Mouse (Mus musculus): ENCODE measurements at regions not wholly inside any gene's neighbourhood (a gene's known extent, or its start where the extent isn't known, plus 50 kb on each side); places are given as distances from the start of the nearest gene placed in this dataset.

DNA sequence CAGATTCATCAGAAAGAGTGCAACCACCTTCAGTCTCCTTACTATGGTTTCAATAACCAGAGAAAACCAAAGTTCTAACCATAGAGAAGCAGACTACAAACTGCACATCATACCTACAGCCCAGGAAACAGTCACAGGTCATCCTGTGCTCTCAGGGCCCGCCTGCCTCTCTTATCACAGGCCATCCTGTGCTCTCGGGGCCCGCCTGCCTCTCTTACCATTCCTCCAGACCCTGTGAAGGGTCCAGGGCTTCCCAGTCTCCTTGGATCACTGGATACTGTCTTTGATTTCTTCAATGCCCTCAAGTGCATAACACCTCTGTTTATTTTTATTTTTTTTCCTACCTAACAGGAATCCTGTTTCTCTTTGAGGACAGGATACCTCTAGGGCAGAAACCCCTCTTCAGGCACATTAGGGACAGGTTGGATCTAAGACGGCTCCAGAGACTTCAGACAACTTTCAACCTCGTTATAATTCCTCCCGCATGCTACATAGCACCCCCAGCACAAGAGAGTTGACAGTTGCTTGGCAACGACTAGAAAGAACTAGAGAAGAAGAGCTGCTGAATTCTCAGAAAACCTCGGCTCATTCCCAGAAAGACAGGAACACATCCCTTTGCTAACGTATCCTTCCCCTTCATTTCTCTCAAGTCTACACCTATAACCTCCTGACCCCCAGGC lies 95.4 kb upstream of the Bmper start:
- DNase-seq: no peak
- H3K4me1 ChIP-seq (replicated peaks; ENCODE audit: control insufficient read depth, insufficient read depth, low read length): no peaks in the 10 kb centered on the region
- no peaks in the 10 kb centered on the region for H3K27me3 ChIP-seq (ENCODE audit: control insufficient read depth, insufficient read depth, low read length)
- no peak overlapping the region for H3K27ac ChIP-seq (ENCODE audit: control insufficient read depth, insufficient read depth, low read length)
- no peak overlapping the region for H3K4me3 ChIP-seq (ENCODE audit: control insufficient read depth, insufficient read depth, low read length)
- 35% methylated on average over 9 of the region's 9 CpGs for WGBS
- H3K36me3 ChIP-seq (ENCODE audit: control insufficient read depth, insufficient read depth, low read length): no peaks in the 10 kb centered on the region
- TF ChIP-seq POLR2A (IDR thresholded peaks at IDR 0.05; ENCODE audit: control insufficient read depth, extremely low read depth, insufficient read depth, low read length, poor library complexity): no peak
- TF ChIP-seq CTCF (IDR thresholded peaks at IDR 0.05; ENCODE audit: borderline replicate concordance, control insufficient read depth, extremely low read depth, insufficient read depth, low read length, poor library complexity): no peak

DNA sequence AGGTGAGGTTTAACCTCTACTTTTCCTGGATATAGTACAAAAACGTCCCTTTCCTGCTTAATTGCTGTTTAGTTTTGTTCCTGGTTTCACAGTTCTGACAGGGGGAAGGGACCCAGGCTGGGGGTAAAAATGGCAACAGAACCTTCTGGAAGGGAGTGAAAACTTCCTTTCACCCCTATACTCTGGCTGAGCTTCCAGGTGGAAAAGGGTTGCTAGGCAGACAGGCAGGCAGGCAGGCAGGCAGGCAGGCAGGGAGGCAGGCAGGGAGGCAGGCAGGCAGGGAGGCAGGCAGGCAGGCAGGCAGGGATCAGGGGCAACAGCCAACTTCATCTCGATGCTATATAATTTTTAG lies 94.9 kb upstream of the Bmper start:
- no peak for TF ChIP-seq POLR2A (IDR thresholded peaks at IDR 0.05; ENCODE audit: control insufficient read depth, extremely low read depth, insufficient read depth, low read length, poor library complexity)
- TF ChIP-seq CTCF (IDR thresholded peaks at IDR 0.05; ENCODE audit: borderline replicate concordance, control insufficient read depth, extremely low read depth, insufficient read depth, low read length, poor library complexity): no peak
- WGBS: 52% methylated on average over 2 of the region's 2 CpGs
- Histone ChIP-seq H3K4me1 (replicated peaks; ENCODE audit: control insufficient read depth, insufficient read depth, low read length) (no peaks in the 10 kb centered on the region), H3K27ac (ENCODE audit: control insufficient read depth, insufficient read depth, low read length) (no peak overlapping the region), H3K4me3 (ENCODE audit: control insufficient read depth, insufficient read depth, low read length) (no peak overlapping the region), H3K27me3 (ENCODE audit: control insufficient read depth, insufficient read depth, low read length) (no peaks in the 10 kb centered on the region), H3K36me3 (ENCODE audit: control insufficient read depth, insufficient read depth, low read length) (no peaks in the 10 kb centered on the region)
- DNase-seq: no peak

GRCm38 (mm10) chr9:23134006-23134405 lies 88.9 kb upstream of the Bmper start:
- Histone ChIP-seq H3K4me3 (ENCODE audit: control insufficient read depth, insufficient read depth, low read length) (no peak overlapping the region), H3K27ac (ENCODE audit: control insufficient read depth, insufficient read depth, low read length) (no peak overlapping the region), H3K27me3 (ENCODE audit: control insufficient read depth, insufficient read depth, low read length) (no peaks in the 10 kb centered on the region), H3K36me3 (ENCODE audit: control insufficient read depth, insufficient read depth, low read length) (no peaks in the 10 kb centered on the region), H3K4me1 (replicated peaks; ENCODE audit: control insufficient read depth, insufficient read depth, low read length) (no peaks in the 10 kb centered on the region)
- 91% methylated on average over 2 of the region's 2 CpGs for WGBS
- no peak for DNase-seq
- TF ChIP-seq CTCF (IDR thresholded peaks at IDR 0.05; ENCODE audit: borderline replicate concordance, control insufficient read depth, extremely low read depth, insufficient read depth, low read length, poor library complexity) (no peak), POLR2A (IDR thresholded peaks at IDR 0.05; ENCODE audit: control insufficient read depth, extremely low read depth, insufficient read depth, low read length, poor library complexity) (no peak)

DNA sequence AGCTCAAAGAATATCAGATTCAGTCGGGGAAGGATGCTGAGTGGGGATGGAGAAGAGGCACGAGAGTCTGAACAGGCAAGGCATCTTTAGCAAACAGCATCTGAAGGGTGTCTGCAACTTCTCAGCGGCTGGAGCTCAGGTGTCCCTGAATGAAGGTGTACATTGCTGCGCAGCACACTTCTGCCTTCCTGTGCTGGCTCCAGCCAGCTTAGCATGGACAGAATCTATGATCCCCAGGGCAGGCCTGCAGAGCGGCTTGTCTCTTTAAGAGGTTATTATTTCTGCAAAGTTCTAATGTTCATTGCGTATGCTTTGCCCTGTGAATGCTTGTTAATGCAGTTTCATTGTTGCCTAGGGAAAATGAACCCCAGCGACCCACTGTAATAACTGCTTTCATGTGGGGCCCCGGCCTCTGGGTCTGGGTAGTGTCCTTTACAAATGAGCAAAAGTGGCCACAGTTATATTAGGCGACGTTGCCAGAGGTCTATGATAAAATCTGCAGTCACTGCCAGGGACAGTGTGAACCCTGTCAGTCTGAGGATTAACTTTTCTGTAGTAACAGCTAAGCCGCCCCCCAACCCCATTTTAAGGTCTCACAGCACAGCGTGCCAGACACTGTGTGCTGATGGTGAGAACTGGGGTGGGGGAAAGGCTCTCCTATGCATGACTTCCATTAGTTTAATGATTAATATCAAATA lies 88.3 kb upstream of the Bmper start:
- no peak overlapping the region for H3K4me3 ChIP-seq (ENCODE audit: control insufficient read depth, insufficient read depth, low read length)
- no peaks in the 10 kb centered on the region for H3K4me1 ChIP-seq (replicated peaks; ENCODE audit: control insufficient read depth, insufficient read depth, low read length)
- no peaks in the 10 kb centered on the region for H3K27me3 ChIP-seq (ENCODE audit: control insufficient read depth, insufficient read depth, low read length)
- 94% methylated on average over 12 of the region's 12 CpGs for WGBS
- H3K36me3 ChIP-seq (ENCODE audit: control insufficient read depth, insufficient read depth, low read length): no peaks in the 10 kb centered on the region
- DNase-seq: no peak
- TF ChIP-seq CTCF (IDR thresholded peaks at IDR 0.05; ENCODE audit: borderline replicate concordance, control insufficient read depth, extremely low read depth, insufficient read depth, low read length, poor library complexity) (no peak), POLR2A (IDR thresholded peaks at IDR 0.05; ENCODE audit: control insufficient read depth, extremely low read depth, insufficient read depth, low read length, poor library complexity) (no peak)
- H3K27ac ChIP-seq (ENCODE audit: control insufficient read depth, insufficient read depth, low read length): no peak overlapping the region

GRCm38 (mm10) chr9:23136511-23136910 lies 86.4 kb upstream of the Bmper start:
- no peak for DNase-seq
- no peaks in the 10 kb centered on the region for H3K36me3 ChIP-seq (ENCODE audit: control insufficient read depth, insufficient read depth, low read length)
- H3K4me1 ChIP-seq (replicated peaks; ENCODE audit: control insufficient read depth, insufficient read depth, low read length): no peaks in the 10 kb centered on the region
- no peak for TF ChIP-seq POLR2A (IDR thresholded peaks at IDR 0.05; ENCODE audit: control insufficient read depth, extremely low read depth, insufficient read depth, low read length, poor library complexity)
- TF ChIP-seq CTCF (IDR thresholded peaks at IDR 0.05; ENCODE audit: borderline replicate concordance, control insufficient read depth, extremely low read depth, insufficient read depth, low read length, poor library complexity): no peak
- H3K27me3 ChIP-seq (ENCODE audit: control insufficient read depth, insufficient read depth, low read length): no peaks in the 10 kb centered on the region
- no peak overlapping the region for H3K27ac ChIP-seq (ENCODE audit: control insufficient read depth, insufficient read depth, low read length)
- WGBS: 97% methylated on average over 5 of the region's 5 CpGs
- H3K4me3 ChIP-seq (ENCODE audit: control insufficient read depth, insufficient read depth, low read length): no peak overlapping the region

- TF ChIP-seq POLR2A (IDR thresholded peaks at IDR 0.05; ENCODE audit: control insufficient read depth, extremely low read depth, insufficient read depth, low read length, poor library complexity) (no peak), CTCF (IDR thresholded peaks at IDR 0.05; ENCODE audit: borderline replicate concordance, control insufficient read depth, extremely low read depth, insufficient read depth, low read length, poor library complexity) (no peak)
- DNase-seq: no peak
- 92% methylated on average over 5 of the region's 5 CpGs for WGBS
- no peaks in the 10 kb centered on the region for H3K27me3 ChIP-seq (ENCODE audit: control insufficient read depth, insufficient read depth, low read length)
- no peak overlapping the region for H3K27ac ChIP-seq (ENCODE audit: control insufficient read depth, insufficient read depth, low read length)
- H3K4me1 ChIP-seq (replicated peaks; ENCODE audit: control insufficient read depth, insufficient read depth, low read length): no peaks in the 10 kb centered on the region
- H3K4me3 ChIP-seq (ENCODE audit: control insufficient read depth, insufficient read depth, low read length): no peak overlapping the region
- no peaks in the 10 kb centered on the region for H3K36me3 ChIP-seq (ENCODE audit: control insufficient read depth, insufficient read depth, low read length)
Measured at GRCm38 (mm10) chr9:23137682-23138210, 85.1 kb upstream of the Bmper start.
